Mouse (Mus musculus): Measurements from ENCODE around the gene Use1. TPM values are rescaled to one million over a fixed set of nuclear protein-coding genes. Genes with fewer than 3 reads are reported as not detected.
A peak's percentile ranks its signal among the peaks of the same experiment; 100 is the strongest.

Gene Use1
- polyA plus RNA-seq, 2 experiments, result 114 to 189 TPM

GRCm38 (mm10) chr8:71395629-71396028 is 29.0 kb downstream of the Use1 start, which contains the start of gene Ushbp1:
Ushbp1 (minus strand) TSS chr8:71395802.
- ATAC-seq (ENCODE audit: low FRiP score, low read depth), result no peak
- H3K27me3 ChIP-seq (ENCODE audit: control insufficient read depth, insufficient read depth, low read length), result no peaks in the 10 kb centered on the region
- H3K4me3 ChIP-seq (replicated peaks; ENCODE audit: low read length), result peak within 1 kb of the TSS; percentile 83
- peak within 1 kb of the TSS; percentile 86 for H3K4me2 ChIP-seq (replicated peaks; ENCODE audit: low read depth, low read length, severe bottlenecking)
- no peak for TF ChIP-seq POLR2A (IDR thresholded peaks at IDR 0.05; ENCODE audit: borderline replicate concordance, extremely low read depth, insufficient read depth, insufficient read length)
- H3K9ac ChIP-seq (ENCODE audit: low read depth, low read length, severe bottlenecking), result no peak within 1 kb of the TSS
- H3K9me3 ChIP-seq (ENCODE audit: control insufficient read depth, low read length), result no peaks in the 10 kb centered on the region
- H3K27ac ChIP-seq (replicated peaks; ENCODE audit: low read depth, low read length), result no peak within 1 kb of the TSS
- 87% methylated on average over 9 of the region's 9 CpGs for WGBS
- peaks cover 5% of the 10 kb centered on the region; the same call in 1 of the 2 replicates for H3K4me1 ChIP-seq (ENCODE audit: control insufficient read depth, insufficient read depth, low read length)
- peaks cover 16% of the 10 kb centered on the region for H3K36me3 ChIP-seq (ENCODE audit: control insufficient read depth, insufficient read depth, low read length)
- no peak for DNase-seq (ENCODE audit: low spot score)

- DNase-seq (ENCODE audit: low spot score) (peak; percentile 95), ATAC-seq (ENCODE audit: low FRiP score, low read depth) (peak; percentile 96)
- H3K9ac ChIP-seq (ENCODE audit: low read depth, low read length, severe bottlenecking), result peak within 1 kb of the TSS; percentile 83
- peak within 1 kb of the TSS; percentile 86 for H3K4me2 ChIP-seq (replicated peaks; ENCODE audit: low read depth, low read length, severe bottlenecking)
- 0 out of 2 replicates have a peak within 1 kb of the TSS, but pooled peaks have one; percentile 26 for H3K27ac ChIP-seq (replicated peaks; ENCODE audit: low read depth, low read length)
- no peaks in the 10 kb centered on the region for H3K9me3 ChIP-seq (ENCODE audit: control insufficient read depth, low read length)
- no peaks in the 10 kb centered on the region for H3K27me3 ChIP-seq (ENCODE audit: control insufficient read depth, insufficient read depth, low read length)
- under 1% methylated on average over 34 of the region's 34 CpGs for WGBS
- peaks cover 5% of the 10 kb centered on the region; the same call in 1 of the 2 replicates for H3K4me1 ChIP-seq (ENCODE audit: control insufficient read depth, insufficient read depth, low read length)
- H3K4me3 ChIP-seq (replicated peaks; ENCODE audit: low read length), result peak within 1 kb of the TSS; percentile 83
- peaks cover 19% of the 10 kb centered on the region for H3K36me3 ChIP-seq (ENCODE audit: control insufficient read depth, insufficient read depth, low read length)
- TF ChIP-seq POLR2A (IDR thresholded peaks at IDR 0.05; ENCODE audit: borderline replicate concordance, extremely low read depth, insufficient read depth, insufficient read length), result peak; percentile 86; the same call in 1 of the 2 replicates
Measured at GRCm38 (mm10) chr8:71396639-71397305, 30.1 kb downstream of the Use1 start, which contains the start of gene Babam1. Babam1 (plus strand) TSS chr8:71396861.

- Histone ChIP-seq H3K27me3 (ENCODE audit: control insufficient read depth, insufficient read depth, low read length) (no peaks in the 10 kb centered on the region), H3K4me3 (replicated peaks; ENCODE audit: low read length) (peak overlapping the region; percentile 83), H3K4me2 (replicated peaks; ENCODE audit: low read depth, low read length, severe bottlenecking) (peak overlapping the region; percentile 86), H3K9me3 (ENCODE audit: control insufficient read depth, low read length) (no peaks in the 10 kb centered on the region), H3K9ac (ENCODE audit: low read depth, low read length, severe bottlenecking) (peak overlapping the region; percentile 83; the same call in 1 of the 2 replicates), H3K36me3 (ENCODE audit: control insufficient read depth, insufficient read depth, low read length) (peaks cover 19% of the 10 kb centered on the region), H3K4me1 (ENCODE audit: control insufficient read depth, insufficient read depth, low read length) (peaks cover 5% of the 10 kb centered on the region; the same call in 1 of the 2 replicates), H3K27ac (replicated peaks; ENCODE audit: low read depth, low read length) (no peak overlapping the region)
- DNase-seq (ENCODE audit: low spot score), result no peak
- no peak for ATAC-seq (ENCODE audit: low FRiP score, low read depth)
- TF ChIP-seq POLR2A (IDR thresholded peaks at IDR 0.05; ENCODE audit: borderline replicate concordance, extremely low read depth, insufficient read depth, insufficient read length), result no peak
- WGBS, result 83% methylated on average over 12 of the region's 12 CpGs
Measured at GRCm38 (mm10) chr8:71397701-71398100, 31.1 kb downstream of the Use1 start.

- no peaks in the 10 kb centered on the region for H3K9me3 ChIP-seq (ENCODE audit: control insufficient read depth, low read length)
- ATAC-seq (ENCODE audit: low FRiP score, low read depth), result no peak
- H3K36me3 ChIP-seq (ENCODE audit: control insufficient read depth, insufficient read depth, low read length), result peaks cover 19% of the 10 kb centered on the region
- TF ChIP-seq POLR2A (IDR thresholded peaks at IDR 0.05; ENCODE audit: borderline replicate concordance, extremely low read depth, insufficient read depth, insufficient read length), result no peak
- H3K4me3 ChIP-seq (replicated peaks; ENCODE audit: low read length), result no peak overlapping the region
- no peak overlapping the region for H3K9ac ChIP-seq (ENCODE audit: low read depth, low read length, severe bottlenecking)
- H3K4me2 ChIP-seq (replicated peaks; ENCODE audit: low read depth, low read length, severe bottlenecking), result no peak overlapping the region
- H3K27ac ChIP-seq (replicated peaks; ENCODE audit: low read depth, low read length), result no peak overlapping the region
- peaks cover 5% of the 10 kb centered on the region; the same call in 1 of the 2 replicates for H3K4me1 ChIP-seq (ENCODE audit: control insufficient read depth, insufficient read depth, low read length)
- no peak for DNase-seq (ENCODE audit: low spot score)
- 92% methylated on average over 2 of the region's 2 CpGs for WGBS
- no peaks in the 10 kb centered on the region for H3K27me3 ChIP-seq (ENCODE audit: control insufficient read depth, insufficient read depth, low read length)
Measured at GRCm38 (mm10) chr8:71400826-71401225, 34.2 kb downstream of the Use1 start.

GRCm38 (mm10) chr8:71401454-71401853 is 34.8 kb downstream of the Use1 start:
- Histone ChIP-seq H3K9ac (ENCODE audit: low read depth, low read length, severe bottlenecking) (no peak overlapping the region), H3K4me1 (ENCODE audit: control insufficient read depth, insufficient read depth, low read length) (peaks cover 9% of the 10 kb centered on the region), H3K4me2 (replicated peaks; ENCODE audit: low read depth, low read length, severe bottlenecking) (no peak overlapping the region), H3K9me3 (ENCODE audit: control insufficient read depth, low read length) (no peaks in the 10 kb centered on the region), H3K4me3 (replicated peaks; ENCODE audit: low read length) (no peak overlapping the region), H3K27ac (replicated peaks; ENCODE audit: low read depth, low read length) (no peak overlapping the region), H3K36me3 (ENCODE audit: control insufficient read depth, insufficient read depth, low read length) (peaks cover 19% of the 10 kb centered on the region), H3K27me3 (ENCODE audit: control insufficient read depth, insufficient read depth, low read length) (no peaks in the 10 kb centered on the region)
- TF ChIP-seq POLR2A (IDR thresholded peaks at IDR 0.05; ENCODE audit: borderline replicate concordance, extremely low read depth, insufficient read depth, insufficient read length), result no peak
- ATAC-seq (ENCODE audit: low FRiP score, low read depth) (no peak), DNase-seq (ENCODE audit: low spot score) (no peak)

Measured in limb, embryonic 14.5 days (tissue).